Mouse (Mus musculus) 3134 (cell line): ENCODE data around the gene Atf7ip.

ENCODE experiments used
- DNase-seq: peaks from one replicate; pipeline ENCODE4 v3.0.0-alpha.2; 2011; ENCODE audit warnings: low spot score; ENCODE audit not compliant: insufficient read length; ENCODE audit errors: extremely low read depth

Atf7ip gene

GRCm38 (mm10) chr6:136549606-136550005, 43.6 kb downstream of the Atf7ip start:
- no peak for DNase-seq

- DNase-seq = peak; percentile 71
Measured at GRCm38 (mm10) chr6:136550596-136551304, 44.8 kb downstream of the Atf7ip start.

GRCm38 (mm10) chr6:136551550-136552109, 45.7 kb downstream of the Atf7ip start:
- no peak for DNase-seq

GRCm38 (mm10) chr6:136553156-136553555, 47.2 kb downstream of the Atf7ip start:
- no peak for DNase-seq

- DNase-seq = peak; percentile 70
Measured at GRCm38 (mm10) chr6:136553767-136554569, 48.0 kb downstream of the Atf7ip start.

GRCm38 (mm10) chr6:136554774-136555522, 49.0 kb downstream of the Atf7ip start:
- DNase-seq = peak; percentile 65

GRCm38 (mm10) chr6:136555523-136555915, 49.6 kb downstream of the Atf7ip start:
- DNase-seq = peak; percentile 69

GRCm38 (mm10) chr6:136558288-136559005, 52.5 kb downstream of the Atf7ip start:
- DNase-seq = no peak

- no peak for DNase-seq
Measured at GRCm38 (mm10) chr6:136566002-136566401, 60.0 kb downstream of the Atf7ip start.

GRCm38 (mm10) chr6:136590739-136591138, 84.8 kb downstream of the Atf7ip start:
- no peak for DNase-seq

GRCm38 (mm10) chr6:136594541-136594940, 88.6 kb downstream of the Atf7ip start:
- DNase-seq = no peak

GRCm38 (mm10) chr6:136602601-136603000, 96.6 kb downstream of the Atf7ip start:
- no peak for DNase-seq

- DNase-seq = peak; percentile 92
Measured at GRCm38 (mm10) chr6:136611351-136612215, 105.6 kb downstream of the Atf7ip start.

GRCm38 (mm10) chr6:136612312-136612711, 106.3 kb downstream of the Atf7ip start:
- DNase-seq = no peak

GRCm38 (mm10) chr6:136614156-136614555, 108.2 kb downstream of the Atf7ip start:
- no peak for DNase-seq

- peak; percentile 32 for DNase-seq
Measured at GRCm38 (mm10) chr6:136620361-136621139, 114.6 kb downstream of the Atf7ip start.

- no peak for DNase-seq
Measured at GRCm38 (mm10) chr6:136625421-136625820, 119.5 kb downstream of the Atf7ip start.

- no peak for DNase-seq
Measured at GRCm38 (mm10) chr6:136629639-136630038, 123.7 kb downstream of the Atf7ip start.

GRCm38 (mm10) chr6:136631519-136631918, 125.6 kb downstream of the Atf7ip start:
- DNase-seq = no peak
